Mouse (Mus musculus) MEL (cell line): Measurements from ENCODE around the gene Borcs8.

Experiments
- CTCF ChIP-seq, 3 experiments: IDR thresholded peaks in 2 of 3; conservative IDR thresholded peaks in 1 of 3; 2 replicates each; pipeline ENCODE4 v1.5.1; 2011 to 2012; ENCODE audit warnings: low read length in 3 of 3, low read depth in 2 of 3, mild to moderate bottlenecking in 2 of 3, improper control_type of control experiment in 1 of 3, inconsistent platforms in 1 of 3, mixed read lengths in 1 of 3, moderate library complexity in 1 of 3; ENCODE audit not compliant: control insufficient read depth in 1 of 3, insufficient read depth in 1 of 3, poor library complexity in 1 of 3, severe bottlenecking in 1 of 3
- EP300 ChIP-seq, 2 experiments: IDR thresholded peaks; 2 replicates each; pipeline ENCODE4 v1.6.1; 2011; ENCODE audit warnings: improper control_type of control experiment in 2 of 2, low read length in 2 of 2, low read depth in 1 of 2, mild to moderate bottlenecking in 1 of 2
- ETS1 ChIP-seq: IDR thresholded peaks from 2 replicates; pipeline ENCODE4 v1.6.1; 2012; ENCODE audit warnings: low read depth, mild to moderate bottlenecking, inconsistent platforms, low read length, improper control_type of control experiment, moderate library complexity
- GABPA ChIP-seq: IDR thresholded peaks from 2 replicates; pipeline ENCODE4 v1.6.1; 2012; ENCODE audit warnings: low read depth, mild to moderate bottlenecking, inconsistent platforms, low read length, improper control_type of control experiment, moderate library complexity
- JUND ChIP-seq: IDR thresholded peaks from 2 replicates; pipeline ENCODE4 v1.6.1; 2011; ENCODE audit warnings: low read depth, mild to moderate bottlenecking, improper control_type of control experiment, low read length
- MAX ChIP-seq: IDR thresholded peaks from 2 replicates; pipeline ENCODE4 v1.6.1; 2011; ENCODE audit warnings: low read length, improper control_type of control experiment
- MEF2A ChIP-seq: IDR thresholded peaks from 2 replicates; pipeline ENCODE4 v1.6.1; 2014; ENCODE audit warnings: low read depth, mild to moderate bottlenecking, inconsistent platforms, low read length, improper control_type of control experiment; ENCODE audit not compliant: poor library complexity, insufficient replicate concordance, severe bottlenecking; ENCODE audit errors: extremely low read depth
- MYB ChIP-seq: IDR thresholded peaks from 2 replicates; pipeline ENCODE4 v1.6.1; 2011; ENCODE audit warnings: mild to moderate bottlenecking, low read depth, low read length, improper control_type of control experiment
- POLR2A ChIP-seq, 2 experiments: IDR thresholded peaks; 2 replicates each; pipeline ENCODE4 v1.6.1; 2011 to 2012; ENCODE audit warnings: low read length in 2 of 2, mild to moderate bottlenecking in 2 of 2, control low read depth in 1 of 2, improper control_type of control experiment in 1 of 2, low read depth in 1 of 2, moderate library complexity in 1 of 2; ENCODE audit not compliant: control insufficient read depth in 1 of 2, insufficient read depth in 1 of 2, poor library complexity in 1 of 2
- POLR2AphosphoS2 ChIP-seq: IDR thresholded peaks from 2 replicates; pipeline ENCODE4 v1.6.1; 2011; ENCODE audit warnings: low read length, improper control_type of control experiment
- USF2 ChIP-seq, 2 experiments: IDR thresholded peaks; 2 replicates each; pipeline ENCODE4 v1.6.1; 2011 to 2012; ENCODE audit warnings: improper control_type of control experiment in 2 of 2, low read length in 2 of 2, borderline replicate concordance in 1 of 2, inconsistent platforms in 1 of 2, low read depth in 1 of 2, mild to moderate bottlenecking in 1 of 2; ENCODE audit not compliant: insufficient read depth in 1 of 2

DNA sequence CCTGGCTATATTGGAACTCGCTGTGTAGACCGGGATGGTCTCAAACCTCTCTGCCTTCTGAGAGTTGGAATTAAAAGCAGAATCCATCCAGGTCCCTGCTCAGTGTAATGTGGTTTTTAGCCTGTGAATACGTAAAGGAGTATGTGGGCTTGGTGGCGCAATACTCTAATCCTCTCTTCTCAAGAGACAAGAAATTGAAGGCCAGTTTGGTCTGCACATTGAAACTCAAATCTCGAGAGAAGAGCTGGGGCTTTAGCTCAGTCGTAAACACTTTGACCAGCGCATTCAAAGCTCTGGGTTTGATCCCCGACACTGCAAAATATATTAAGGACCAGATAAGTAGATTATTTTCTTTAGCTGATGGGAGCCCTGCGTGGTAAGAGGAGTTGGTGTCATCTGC, 682 bp downstream of the Borcs8 start:
- no peak for TF ChIP-seq JUND
- TF ChIP-seq POLR2A (IDR thresholded peaks at IDR 0.05; ENCODE audit: control insufficient read depth in 1 of 2, insufficient read depth in 1 of 2, low read depth in 1 of 2, low read length in 2 of 2, poor library complexity in 1 of 2) = 0 out of 4 replicates have a peak, but pooled peaks of 1 of the 2 experiments have one; percentile 5
- TF ChIP-seq ETS1 = no peak
- TF ChIP-seq CTCF (IDR thresholded peaks at IDR 0.05 in 2 of 3, conservative IDR thresholded peaks at IDR 0.05 in 1 of 3; ENCODE audit: control insufficient read depth in 1 of 3, insufficient read depth in 1 of 3, low read depth in 2 of 3, low read length in 3 of 3, poor library complexity in 1 of 3, severe bottlenecking in 1 of 3) = no peak
- no peak for TF ChIP-seq POLR2AphosphoS2
- no peak for TF ChIP-seq MAX
- no peak for TF ChIP-seq MEF2A
- TF ChIP-seq USF2 (IDR thresholded peaks at IDR 0.05; ENCODE audit: borderline replicate concordance in 1 of 2, insufficient read depth in 1 of 2, low read depth in 1 of 2, low read length in 2 of 2) = no peak
- no peak for TF ChIP-seq EP300 (IDR thresholded peaks at IDR 0.05; ENCODE audit: low read depth in 1 of 2, low read length in 2 of 2)
- no peak for TF ChIP-seq MYB
- no peak for TF ChIP-seq GABPA
